Mouse (Mus musculus): Measurements from ENCODE around the gene Ep400. TPM values are rescaled to one million over a fixed set of nuclear protein-coding genes. Genes with fewer than 3 reads are reported as not detected.

Ep400 gene
- polyA plus RNA-seq, 1 experiment from 2014 or later = 45.6 TPM

GRCm38 (mm10) chr5:110639459-110639858, 131.1 kb downstream of the Ep400 start:
- ATAC-seq (ENCODE audit: insufficient number of reproducible peaks, low FRiP score, low TSS enrichment, low read depth) = peak; percentile 44; the same call in 1 of the 2 replicates
- Histone ChIP-seq H3K4me1 (ENCODE audit: control insufficient read depth, insufficient read depth, low read length) (no peaks in the 10 kb centered on the region), H3K36me3 (ENCODE audit: control insufficient read depth, insufficient read depth, low read length) (no peaks in the 10 kb centered on the region), H3K9ac (ENCODE audit: low read length) (peak overlapping the region; percentile 39; the same call in 1 of the 2 replicates), H3K9me3 (ENCODE audit: control insufficient read depth, low read length) (no peaks in the 10 kb centered on the region), H3K4me2 (ENCODE audit: low read depth, severe bottlenecking) (peak overlapping the region; percentile 26; the same call in 1 of the 2 replicates), H3K27me3 (ENCODE audit: control insufficient read depth, insufficient read depth, low read length) (no peaks in the 10 kb centered on the region), H3K4me3 (ENCODE audit: low read depth, low read length) (no peak overlapping the region), H3K27ac (replicated peaks; ENCODE audit: low read depth, low read length) (no peak overlapping the region)
- 25% methylated on average over 12 of the region's 12 CpGs for WGBS
- DNase-seq (ENCODE audit: low spot score) = peak; percentile 82

- DNase-seq (ENCODE audit: low spot score) = no peak
- no peak overlapping the region for H3K27ac ChIP-seq (replicated peaks; ENCODE audit: low read depth, low read length)
- no peaks in the 10 kb centered on the region for H3K4me1 ChIP-seq (ENCODE audit: control insufficient read depth, insufficient read depth, low read length)
- H3K27me3 ChIP-seq (ENCODE audit: control insufficient read depth, insufficient read depth, low read length) = no peaks in the 10 kb centered on the region
- no peak overlapping the region for H3K4me2 ChIP-seq (ENCODE audit: low read depth, severe bottlenecking)
- 80% methylated on average over 7 of the region's 7 CpGs for WGBS
- no peak overlapping the region for H3K9ac ChIP-seq (ENCODE audit: low read length)
- no peaks in the 10 kb centered on the region for H3K9me3 ChIP-seq (ENCODE audit: control insufficient read depth, low read length)
- ATAC-seq (ENCODE audit: insufficient number of reproducible peaks, low FRiP score, low TSS enrichment, low read depth) = no peak
- H3K4me3 ChIP-seq (ENCODE audit: low read depth, low read length) = no peak overlapping the region
- no peaks in the 10 kb centered on the region for H3K36me3 ChIP-seq (ENCODE audit: control insufficient read depth, insufficient read depth, low read length)
Measured at GRCm38 (mm10) chr5:110638306-110639074, 132.0 kb downstream of the Ep400 start.

- Histone ChIP-seq H3K36me3 (ENCODE audit: control insufficient read depth, insufficient read depth, low read length) (no peaks in the 10 kb centered on the region), H3K27me3 (ENCODE audit: control insufficient read depth, insufficient read depth, low read length) (no peaks in the 10 kb centered on the region), H3K4me2 (ENCODE audit: low read depth, severe bottlenecking) (no peak overlapping the region), H3K4me1 (ENCODE audit: control insufficient read depth, insufficient read depth, low read length) (no peaks in the 10 kb centered on the region), H3K9ac (ENCODE audit: low read length) (no peak overlapping the region), H3K4me3 (ENCODE audit: low read depth, low read length) (no peak overlapping the region), H3K9me3 (ENCODE audit: control insufficient read depth, low read length) (no peaks in the 10 kb centered on the region), H3K27ac (replicated peaks; ENCODE audit: low read depth, low read length) (no peak overlapping the region)
- WGBS = 42% methylated on average over 6 of the region's 6 CpGs
- ATAC-seq (ENCODE audit: insufficient number of reproducible peaks, low FRiP score, low TSS enrichment, low read depth) (no peak), DNase-seq (ENCODE audit: low spot score) (no peak)
Measured at GRCm38 (mm10) chr5:110635951-110636707, 134.4 kb downstream of the Ep400 start.

- H3K4me1 ChIP-seq (ENCODE audit: control insufficient read depth, insufficient read depth, low read length) = no peaks in the 10 kb centered on the region; the same call in 1 of the 2 replicates
- H3K9me3 ChIP-seq (ENCODE audit: control insufficient read depth, low read length) = no peaks in the 10 kb centered on the region
- ATAC-seq (ENCODE audit: insufficient number of reproducible peaks, low FRiP score, low TSS enrichment, low read depth) (no peak), DNase-seq (ENCODE audit: low spot score) (no peak)
- no peaks in the 10 kb centered on the region for H3K27me3 ChIP-seq (ENCODE audit: control insufficient read depth, insufficient read depth, low read length)
- no peak overlapping the region for H3K9ac ChIP-seq (ENCODE audit: low read length)
- no peak overlapping the region for H3K27ac ChIP-seq (replicated peaks; ENCODE audit: low read depth, low read length)
- 84% methylated on average over 2 of the region's 2 CpGs for WGBS
- no peaks in the 10 kb centered on the region for H3K36me3 ChIP-seq (ENCODE audit: control insufficient read depth, insufficient read depth, low read length)
- H3K4me2 ChIP-seq (ENCODE audit: low read depth, severe bottlenecking) = no peak overlapping the region
- no peak overlapping the region for H3K4me3 ChIP-seq (ENCODE audit: low read depth, low read length)
Measured at GRCm38 (mm10) chr5:110629525-110630120, 140.9 kb downstream of the Ep400 start.

- no peak for DNase-seq (ENCODE audit: low spot score)
- no peaks in the 10 kb centered on the region for H3K27me3 ChIP-seq (ENCODE audit: control insufficient read depth, insufficient read depth, low read length)
- no peak overlapping the region for H3K4me3 ChIP-seq (ENCODE audit: low read depth, low read length)
- H3K36me3 ChIP-seq (ENCODE audit: control insufficient read depth, insufficient read depth, low read length) = no peaks in the 10 kb centered on the region
- no peaks in the 10 kb centered on the region for H3K9me3 ChIP-seq (ENCODE audit: control insufficient read depth, low read length)
- no peak overlapping the region for H3K27ac ChIP-seq (replicated peaks; ENCODE audit: low read depth, low read length)
- WGBS = 15% methylated on average over 19 of the region's 19 CpGs
- peak overlapping the region; percentile 22; the same call in 1 of the 2 replicates for H3K4me2 ChIP-seq (ENCODE audit: low read depth, severe bottlenecking)
- H3K9ac ChIP-seq (ENCODE audit: low read length) = no peak overlapping the region
- no peak for ATAC-seq (ENCODE audit: insufficient number of reproducible peaks, low FRiP score, low TSS enrichment, low read depth)
- no peaks in the 10 kb centered on the region; the same call in 1 of the 2 replicates for H3K4me1 ChIP-seq (ENCODE audit: control insufficient read depth, insufficient read depth, low read length)
Measured at GRCm38 (mm10) chr5:110628156-110628555, 142.4 kb downstream of the Ep400 start.

GRCm38 (mm10) chr5:110627351-110627750, 143.2 kb downstream of the Ep400 start:
- H3K27ac ChIP-seq (replicated peaks; ENCODE audit: low read depth, low read length) = no peak overlapping the region
- no peaks in the 10 kb centered on the region for H3K9me3 ChIP-seq (ENCODE audit: control insufficient read depth, low read length)
- ATAC-seq (ENCODE audit: insufficient number of reproducible peaks, low FRiP score, low TSS enrichment, low read depth) (no peak), DNase-seq (ENCODE audit: low spot score) (no peak)
- H3K36me3 ChIP-seq (ENCODE audit: control insufficient read depth, insufficient read depth, low read length) = no peaks in the 10 kb centered on the region
- no peaks in the 10 kb centered on the region for H3K27me3 ChIP-seq (ENCODE audit: control insufficient read depth, insufficient read depth, low read length)
- no peak overlapping the region for H3K4me2 ChIP-seq (ENCODE audit: low read depth, severe bottlenecking)
- H3K9ac ChIP-seq (ENCODE audit: low read length) = no peak overlapping the region
- H3K4me3 ChIP-seq (ENCODE audit: low read depth, low read length) = no peak overlapping the region
- 55% methylated on average over 10 of the region's 10 CpGs for WGBS
- no peaks in the 10 kb centered on the region; the same call in 1 of the 2 replicates for H3K4me1 ChIP-seq (ENCODE audit: control insufficient read depth, insufficient read depth, low read length)

GRCm38 (mm10) chr5:110624319-110624718, 146.2 kb downstream of the Ep400 start:
- DNase-seq (ENCODE audit: low spot score) (no peak), ATAC-seq (ENCODE audit: insufficient number of reproducible peaks, low FRiP score, low TSS enrichment, low read depth) (no peak)
- Histone ChIP-seq H3K4me1 (ENCODE audit: control insufficient read depth, insufficient read depth, low read length) (no peaks in the 10 kb centered on the region; the same call in 1 of the 2 replicates), H3K36me3 (ENCODE audit: control insufficient read depth, insufficient read depth, low read length) (no peaks in the 10 kb centered on the region), H3K4me3 (ENCODE audit: low read depth, low read length) (no peak overlapping the region), H3K27me3 (ENCODE audit: control insufficient read depth, insufficient read depth, low read length) (no peaks in the 10 kb centered on the region), H3K9me3 (ENCODE audit: control insufficient read depth, low read length) (no peaks in the 10 kb centered on the region), H3K4me2 (ENCODE audit: low read depth, severe bottlenecking) (no peak overlapping the region), H3K9ac (ENCODE audit: low read length) (no peak overlapping the region), H3K27ac (replicated peaks; ENCODE audit: low read depth, low read length) (no peak overlapping the region)
- WGBS = 83% methylated on average over 2 of the region's 2 CpGs

- WGBS = 84% methylated on average over 6 of the region's 6 CpGs
- no peaks in the 10 kb centered on the region for H3K9me3 ChIP-seq (ENCODE audit: control insufficient read depth, low read length)
- no peaks in the 10 kb centered on the region for H3K27me3 ChIP-seq (ENCODE audit: control insufficient read depth, insufficient read depth, low read length)
- no peak overlapping the region for H3K27ac ChIP-seq (replicated peaks; ENCODE audit: low read depth, low read length)
- DNase-seq (ENCODE audit: low spot score) (no peak), ATAC-seq (ENCODE audit: insufficient number of reproducible peaks, low FRiP score, low TSS enrichment, low read depth) (no peak)
- no peaks in the 10 kb centered on the region for H3K4me1 ChIP-seq (ENCODE audit: control insufficient read depth, insufficient read depth, low read length)
- H3K9ac ChIP-seq (ENCODE audit: low read length) = no peak overlapping the region
- no peak overlapping the region for H3K4me2 ChIP-seq (ENCODE audit: low read depth, severe bottlenecking)
- no peak overlapping the region for H3K4me3 ChIP-seq (ENCODE audit: low read depth, low read length)
- H3K36me3 ChIP-seq (ENCODE audit: control insufficient read depth, insufficient read depth, low read length) = no peaks in the 10 kb centered on the region
Measured at GRCm38 (mm10) chr5:110619226-110619625, 151.3 kb downstream of the Ep400 start.
